Mouse (Mus musculus) heart, embryonic 14.5 days (tissue): ENCODE results near the gene Cln5. TPM values are rescaled to one million over a fixed set of nuclear protein-coding genes. Genes with fewer than 3 reads are reported as not detected.
A peak's percentile ranks its signal among the peaks of the same experiment; 100 is the strongest.

Experiments
- ATAC-seq: fragments of 200-750 bp; cut with Nextera tagmentation; 2 replicates; pipeline ENCODE4 v1.8.0; 2017; ENCODE audit warnings: low read depth, moderate TSS enrichment; ENCODE audit not compliant: insufficient number of reproducible peaks, insufficient read depth, low FRiP score
- H3K27ac ChIP-seq, 2 experiments: fragments of 200-500 bp in 1 of 2; fragments of 300-500 bp in 1 of 2; sonication (generic) in 1 of 2; replicated peaks in 1 of 2; 2 replicates each; pipeline ENCODE4 v1.5.1; 2012 to 2014; ENCODE audit warnings: low read depth in 2 of 2, low read length in 2 of 2, control low read depth in 1 of 2, mild to moderate bottlenecking in 1 of 2, mixed read lengths in 1 of 2; ENCODE audit not compliant: control insufficient read depth in 1 of 2, insufficient read depth in 1 of 2
- H3K27me3 ChIP-seq: fragments of 300-500 bp; sonication (generic); 2 replicates; pipeline ENCODE4 v1.6.1; 2014; ENCODE audit warnings: mild to moderate bottlenecking, low read length, control low read depth; ENCODE audit not compliant: control insufficient read depth, insufficient read depth
- H3K36me3 ChIP-seq: fragments of 300-500 bp; sonication (generic); 2 replicates; pipeline ENCODE4 v1.6.1; 2014; ENCODE audit warnings: mild to moderate bottlenecking, control low read depth, low read length, mixed read lengths; ENCODE audit not compliant: control insufficient read depth, insufficient read depth
- H3K4me1 ChIP-seq, 2 experiments: fragments of 200-500 bp in 1 of 2; fragments of 300-500 bp in 1 of 2; sonication (generic) in 1 of 2; 2 replicates each; pipeline ENCODE4 v1.6.1; 2012 to 2014; ENCODE audit warnings: low read length in 2 of 2, control low read depth in 1 of 2, mixed read lengths in 1 of 2; ENCODE audit not compliant: control insufficient read depth in 2 of 2, insufficient read depth in 2 of 2
- H3K4me2 ChIP-seq: fragments of 300-500 bp; sonication (generic); 2 replicates; pipeline ENCODE4 v1.6.1; 2014; ENCODE audit warnings: mild to moderate bottlenecking, low read length
- H3K4me3 ChIP-seq, 2 experiments: fragments of 200-500 bp in 1 of 2; fragments of 300-500 bp in 1 of 2; sonication (generic) in 1 of 2; 2 replicates each; pipeline ENCODE4 v1.5.1; 2012 to 2014; ENCODE audit warnings: low read length in 2 of 2, mild to moderate bottlenecking in 2 of 2, control low read depth in 1 of 2, low read depth in 1 of 2, moderate library complexity in 1 of 2; ENCODE audit not compliant: control insufficient read depth in 1 of 2, insufficient read depth in 1 of 2
- H3K9ac ChIP-seq: fragments of 300-500 bp; sonication (generic); 2 replicates; pipeline ENCODE4 v1.6.1; 2014; ENCODE audit warnings: mild to moderate bottlenecking, low read length
- H3K9me3 ChIP-seq: fragments of 300-500 bp; sonication (generic); 2 replicates; pipeline ENCODE4 v1.6.1; 2016; ENCODE audit warnings: low read length, control low read depth; ENCODE audit not compliant: control insufficient read depth
- WGBS: fragments of 180-500 bp; shearing (Covaris S2); extraction: QIAGEN DNeasy Blood & Tissue Kit; methylation state at CpG from one replicate; pipeline ENCODE4 v1.1.7; 2014; 5-methylcytosine and 5-hydroxymethylcytosine counted together
- polyA plus RNA-seq: library from polyadenylated mRNA; unstranded; fragments of >200 nt; fragmentation: Nextera tagmentation; extraction: Ambion mirVana; gene quantifications from 2 replicates; pipeline ENCODE4 v1.2.1, GENCODE M21; 2014

Gene Cln5
- polyA plus RNA-seq, 1 experiment from 2014 or later = 28.5 TPM

DNA sequence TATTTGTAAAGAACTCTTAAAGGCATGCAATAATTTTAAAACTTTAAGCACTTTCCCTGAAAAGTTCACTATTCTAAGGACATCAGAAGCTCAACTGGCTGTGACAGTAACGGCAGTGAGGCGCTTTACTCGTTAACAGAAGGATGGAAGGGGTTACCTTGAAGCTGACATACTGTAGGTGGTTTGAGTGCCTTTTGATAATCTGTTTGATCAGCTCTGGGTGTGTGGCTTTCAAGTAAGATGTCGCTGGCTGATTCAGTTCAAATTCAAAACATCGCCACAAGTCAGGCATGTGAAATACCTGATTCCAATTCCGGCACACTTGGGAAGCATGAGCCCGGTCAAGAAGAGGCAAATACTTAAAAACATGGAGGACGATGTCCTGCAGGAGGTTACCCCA is 25.0 kb downstream of the Cln5 start:
- Histone ChIP-seq H3K9ac (no peak overlapping the region), H3K36me3 (peaks cover 54% of the 10 kb centered on the region), H3K9me3 (no peaks in the 10 kb centered on the region), H3K27ac (no peak overlapping the region), H3K4me1 (peaks cover 0 to 10% of the 10 kb centered on the region in 2 experiments; a peak in 3 of 4 replicates), H3K27me3 (no peaks in the 10 kb centered on the region), H3K4me3 (no peak overlapping the region), H3K4me2 (no peak overlapping the region)
- ATAC-seq = no peak
- WGBS = 90% methylated on average over 8 of the region's 8 CpGs

GRCm38 (mm10) chr14:103095826-103096225 is 25.8 kb downstream of the Cln5 start:
- ATAC-seq = no peak
- H3K4me3 ChIP-seq = no peak overlapping the region
- H3K36me3 ChIP-seq = peaks cover 51% of the 10 kb centered on the region
- no peak overlapping the region for H3K4me2 ChIP-seq
- WGBS = 91% methylated on average over 8 of the region's 8 CpGs
- H3K9me3 ChIP-seq = no peaks in the 10 kb centered on the region
- H3K9ac ChIP-seq = no peak overlapping the region
- no peak overlapping the region for H3K27ac ChIP-seq
- H3K27me3 ChIP-seq = no peaks in the 10 kb centered on the region
- H3K4me1 ChIP-seq = peaks cover 0 to 10% of the 10 kb centered on the region in 2 experiments; a peak in 3 of 4 replicates

- Histone ChIP-seq H3K9me3 (no peaks in the 10 kb centered on the region), H3K4me3 (no peak overlapping the region), H3K9ac (no peak overlapping the region), H3K36me3 (peaks cover 43% of the 10 kb centered on the region), H3K4me2 (peak overlapping the region; percentile 77; the same call in 1 of the 2 replicates), H3K27me3 (no peaks in the 10 kb centered on the region), H3K27ac (no peak overlapping the region), H3K4me1 (peaks cover 0 to 10% of the 10 kb centered on the region in 2 experiments; a peak in 3 of 4 replicates)
- 84% methylated on average over 6 of the region's 6 CpGs for WGBS
- no peak for ATAC-seq
Measured at GRCm38 (mm10) chr14:103096621-103097020, 26.6 kb downstream of the Cln5 start.

- peaks cover 31% of the 10 kb centered on the region for H3K36me3 ChIP-seq
- WGBS = 3% methylated on average over 2 of the region's 2 CpGs
- H3K4me2 ChIP-seq = peak overlapping the region; percentile 77
- peaks cover 0 to 10% of the 10 kb centered on the region in 2 experiments; a peak in 3 of 4 replicates for H3K4me1 ChIP-seq
- no peak for ATAC-seq
- peak overlapping the region; percentile 97 to 100 for H3K4me3 ChIP-seq
- no peaks in the 10 kb centered on the region for H3K9me3 ChIP-seq
- peak overlapping the region; percentile 99 for H3K9ac ChIP-seq
- H3K27me3 ChIP-seq = no peaks in the 10 kb centered on the region
- peak overlapping the region in 1 of 2 experiments; percentile 100; a peak in 3 of 4 replicates for H3K27ac ChIP-seq
Measured at GRCm38 (mm10) chr14:103098213-103098586, 28.2 kb downstream of the Cln5 start.

GRCm38 (mm10) chr14:103098587-103099235 is 28.7 kb downstream of the Cln5 start:
- ATAC-seq = peak; percentile 85

DNA sequence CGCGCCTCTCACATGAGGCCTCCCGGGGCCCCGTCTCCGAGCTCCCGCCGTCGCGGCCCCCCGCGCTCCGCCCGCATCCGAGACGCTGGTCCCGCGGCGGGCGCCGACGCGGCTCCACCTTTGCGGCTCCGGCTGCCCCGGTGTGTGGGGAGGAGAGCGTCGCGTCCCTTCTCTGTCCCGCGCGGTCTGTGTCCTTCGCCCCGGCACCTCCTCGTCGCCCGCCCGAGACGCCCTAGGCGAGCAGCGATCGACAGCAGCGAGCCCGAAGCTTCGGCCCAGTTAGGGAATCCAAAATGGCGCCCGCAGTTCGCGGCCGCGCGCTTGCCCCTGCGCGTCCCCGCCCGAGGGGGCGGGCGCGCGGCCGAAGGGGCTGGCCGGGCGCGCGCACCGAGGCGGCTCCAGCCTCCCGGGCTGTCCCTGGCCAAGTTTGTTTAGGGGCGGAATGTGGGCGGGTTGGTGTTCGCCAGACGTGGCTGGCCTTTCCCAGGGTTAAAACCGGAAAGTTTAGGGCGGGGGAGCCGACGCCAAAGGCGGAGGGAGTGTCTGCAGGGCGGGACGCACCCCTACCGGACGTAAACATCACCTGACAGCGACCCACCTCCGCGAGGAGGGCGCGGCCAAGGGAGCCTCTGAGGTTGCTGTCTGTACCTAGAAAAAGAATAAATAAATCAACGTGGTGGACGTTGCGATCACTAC is 29.4 kb downstream of the Cln5 start, which contains the start of gene Fbxl3:
Fbxl3 (minus strand) TSS at position 329 of the 696 bp plus-strand sequence.
- Histone ChIP-seq H3K27me3 (no peaks in the 10 kb centered on the region), H3K9me3 (no peaks in the 10 kb centered on the region), H3K4me1 (peaks cover 0 to 5% of the 10 kb centered on the region in 2 experiments; a peak in 3 of 4 replicates), H3K4me2 (peak within 1 kb of the TSS; percentile 77), H3K36me3 (peaks cover 22% of the 10 kb centered on the region), H3K9ac (peak within 1 kb of the TSS; percentile 99), H3K27ac (peak within 1 kb of the TSS; percentile 100), H3K4me3 (peak within 1 kb of the TSS; percentile 97 to 100)
- WGBS = under 1% methylated on average over 87 of the region's 88 CpGs
- ATAC-seq = peak; percentile 95

More at GRCm38 (mm10) chr14:103098587-103099235, 28.7 kb downstream of the Cln5 start:
- Histone ChIP-seq H3K4me3 (peak overlapping the region; percentile 97 to 100), H3K4me2 (peak overlapping the region; percentile 77), H3K4me1 (peaks cover 0 to 6% of the 10 kb centered on the region in 2 experiments; a peak in 3 of 4 replicates), H3K27ac (peak overlapping the region; percentile 100), H3K9me3 (no peaks in the 10 kb centered on the region), H3K9ac (peak overlapping the region; percentile 99), H3K27me3 (no peaks in the 10 kb centered on the region), H3K36me3 (peaks cover 25% of the 10 kb centered on the region)
- 1% methylated on average over 64 of the region's 86 CpGs for WGBS

- Histone ChIP-seq H3K4me2 (peak overlapping the region; percentile 70), H3K27ac (0 out of 4 replicates have a peak overlapping the region, but pooled peaks of 1 of the 2 experiments have one; percentile 100), H3K9ac (no peak overlapping the region), H3K4me3 (peak overlapping the region in 1 of 2 experiments; percentile 97; a peak in 2 of 4 replicates), H3K4me1 (peaks cover 0 to 5% of the 10 kb centered on the region in 2 experiments; a peak in 3 of 4 replicates), H3K9me3 (no peaks in the 10 kb centered on the region), H3K27me3 (no peaks in the 10 kb centered on the region), H3K36me3 (peaks cover 14% of the 10 kb centered on the region)
- 79% methylated on average over 13 of the region's 13 CpGs for WGBS
- ATAC-seq = no peak
Measured at GRCm38 (mm10) chr14:103100296-103100695, 30.3 kb downstream of the Cln5 start.
